Mouse (Mus musculus): ENCODE measurements at regions not wholly inside any gene's neighbourhood (a gene's known extent, or its start where the extent isn't known, plus 50 kb on each side); places are given as distances from the start of the nearest gene placed in this dataset.

DNA sequence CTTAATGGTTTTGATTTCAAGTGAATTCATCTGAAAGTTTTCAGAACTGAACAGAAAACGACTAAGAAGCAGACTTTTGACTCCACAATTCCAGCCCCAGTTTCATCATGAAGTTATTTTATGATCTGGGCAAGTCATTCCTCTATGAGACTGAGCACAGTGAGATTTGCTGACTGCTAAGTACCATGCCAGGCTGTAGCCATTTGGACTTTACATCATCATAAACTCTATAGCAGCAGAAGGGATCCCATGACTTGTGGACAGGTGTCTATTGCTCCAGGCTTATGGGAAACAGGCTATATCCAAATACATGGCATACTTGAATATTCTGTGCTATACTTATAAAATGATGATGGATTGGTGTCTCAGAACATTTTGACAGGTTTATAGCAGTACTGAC lies 55.4 kb upstream of the Fam84a start:
- TF ChIP-seq CTCF (IDR thresholded peaks at IDR 0.05; ENCODE audit: borderline replicate concordance, insufficient read depth, low read length) (no peak), POLR2A (IDR thresholded peaks at IDR 0.05; ENCODE audit: low read depth, low read length) (no peak)

All from embryonic fibroblast, embryonic 13.5 days (primary cell).